Mouse (Mus musculus): ENCODE data around the gene Pigp.
A peak's percentile ranks its signal among the peaks of the same experiment; 100 is the strongest.

Pigp gene

GRCm38 (mm10) chr16:94314626-94315025 is 57.0 kb downstream of the Pigp start:
- DNase-seq: no peak

GRCm38 (mm10) chr16:94313229-94314030 is 58.2 kb downstream of the Pigp start, which contains the start of gene Hlcs:
TSS of gene Hlcs (minus strand) at chr16:94313571.
- DNase-seq: peak; percentile 97

DNA sequence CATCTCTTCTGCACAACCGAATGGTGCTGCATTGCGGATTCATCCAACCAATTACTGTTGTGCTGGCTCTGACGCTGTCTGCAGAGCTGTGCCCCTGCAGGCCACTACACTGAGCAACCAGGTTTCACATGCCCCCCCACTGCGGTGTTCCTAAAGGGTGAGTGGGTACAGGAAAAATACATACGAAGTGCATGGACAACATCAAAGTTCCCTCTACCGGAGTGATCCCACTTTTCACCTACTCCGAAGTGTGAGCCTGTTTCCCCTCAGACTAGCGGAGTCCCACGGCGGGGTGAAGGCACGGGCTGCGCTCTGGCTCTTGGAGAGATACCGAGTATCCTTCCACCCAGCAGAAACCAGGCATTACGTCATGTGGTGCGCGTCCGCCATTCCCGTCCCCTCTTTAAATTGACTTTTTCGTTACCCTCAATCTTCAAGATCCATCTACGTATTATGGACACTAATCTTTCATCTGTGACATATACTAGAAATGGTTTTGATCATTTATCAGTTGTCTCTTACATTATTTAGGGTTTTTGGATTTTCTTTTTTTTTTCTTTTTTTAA is 58.9 kb downstream of the Pigp start:
- peak; percentile 88 for DNase-seq

DNA sequence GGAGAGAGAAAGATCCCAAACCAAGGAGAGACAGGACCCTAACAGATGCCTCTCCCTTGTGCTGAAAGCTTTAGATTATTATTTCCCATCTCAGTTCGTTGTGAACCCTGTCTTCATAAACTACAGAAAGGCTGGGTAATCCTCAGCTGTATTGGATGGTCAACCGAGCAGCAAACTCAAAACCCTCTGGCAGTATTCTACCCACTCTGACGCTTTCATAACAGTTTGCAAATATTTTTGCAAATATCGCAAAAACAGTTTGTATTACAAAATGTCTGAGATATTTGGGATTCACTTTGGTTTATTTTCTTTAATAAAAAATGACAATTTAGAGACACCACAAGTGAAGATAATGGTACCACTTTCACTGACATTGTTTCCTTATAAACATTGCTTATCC is 59.7 kb downstream of the Pigp start:
- DNase-seq: no peak

- no peak for DNase-seq
These were observed 60.2 kb downstream of the Pigp start for GRCm38 (mm10) chr16:94311416-94311815.

DNA sequence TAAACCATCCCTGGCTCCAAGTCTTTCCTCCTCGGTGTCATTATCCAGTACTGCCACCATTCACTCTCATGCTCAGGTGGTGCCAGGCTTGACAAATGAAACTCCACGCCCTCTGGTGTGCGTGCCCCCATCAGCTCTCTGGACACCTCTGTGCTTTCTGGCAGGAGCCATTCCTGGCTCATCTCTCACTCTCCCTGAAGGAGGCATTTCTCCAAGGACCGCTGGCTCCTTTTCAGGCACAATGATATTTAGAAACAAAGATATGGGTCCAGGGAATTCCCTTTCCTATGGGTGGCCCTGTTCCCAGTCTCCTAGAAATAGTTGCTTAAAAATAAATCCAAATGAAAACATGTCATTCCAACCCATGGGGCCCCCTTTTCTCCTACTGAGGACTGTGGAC is 62.6 kb downstream of the Pigp start:
- no peak for DNase-seq

All from lung, postnatal 36 days (tissue).